Mouse (Mus musculus): Measurements from ENCODE around the gene Akirin2. TPM values are rescaled to one million over a fixed set of nuclear protein-coding genes. Genes with fewer than 3 reads are reported as not detected.
"Not testable (repeated sequence)": the region's sequence is repeated elsewhere in the genome, so short reads cannot be mapped to it uniquely, and the experiment has no call there.

Akirin2 gene
- polyA plus RNA-seq, 1 experiment from 2014 or later = 77.2 TPM

DNA sequence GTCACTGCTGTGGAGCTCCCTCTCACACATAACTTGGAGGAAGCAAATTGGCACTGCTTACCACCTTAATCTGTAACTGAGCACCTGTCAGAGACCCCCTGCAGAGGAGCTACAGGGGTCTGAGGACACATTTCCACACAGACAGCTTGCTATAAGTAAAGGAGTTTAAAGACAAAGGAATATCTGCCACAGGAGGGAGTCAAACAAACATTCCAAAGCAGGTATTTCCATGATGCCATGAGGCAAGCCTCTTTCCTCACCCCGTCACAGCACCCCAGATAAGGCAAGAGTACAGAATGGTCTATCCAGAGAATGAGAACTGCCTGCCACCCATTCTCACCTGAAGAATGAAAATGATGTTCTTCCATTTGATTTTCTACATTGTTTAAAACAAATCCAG lies 28.5 kb downstream of the Akirin2 start:
- no peak overlapping the region for H3K4me2 ChIP-seq (replicated peaks; ENCODE audit: low read depth, low read length)
- 88% methylated on average over 1 of the region's 1 CpGs for WGBS
- no peak overlapping the region for H3K4me3 ChIP-seq (ENCODE audit: low read length)
- H3K9ac ChIP-seq (ENCODE audit: low read depth, low read length) = no peak overlapping the region
- H3K27me3 ChIP-seq (ENCODE audit: control insufficient read depth, insufficient read depth, low read length) = no peaks in the 10 kb centered on the region
- H3K4me1 ChIP-seq (ENCODE audit: control insufficient read depth, insufficient read depth, low read length) = no peaks in the 10 kb centered on the region
- no peaks in the 10 kb centered on the region for H3K9me3 ChIP-seq (ENCODE audit: control insufficient read depth, low read length)
- H3K36me3 ChIP-seq (ENCODE audit: control insufficient read depth, insufficient read depth, low read length) = peaks cover 91% of the 10 kb centered on the region
- no peak overlapping the region for H3K27ac ChIP-seq (ENCODE audit: low read depth, low read length)
- ATAC-seq (ENCODE audit: low FRiP score, low TSS enrichment) = no peak

DNA sequence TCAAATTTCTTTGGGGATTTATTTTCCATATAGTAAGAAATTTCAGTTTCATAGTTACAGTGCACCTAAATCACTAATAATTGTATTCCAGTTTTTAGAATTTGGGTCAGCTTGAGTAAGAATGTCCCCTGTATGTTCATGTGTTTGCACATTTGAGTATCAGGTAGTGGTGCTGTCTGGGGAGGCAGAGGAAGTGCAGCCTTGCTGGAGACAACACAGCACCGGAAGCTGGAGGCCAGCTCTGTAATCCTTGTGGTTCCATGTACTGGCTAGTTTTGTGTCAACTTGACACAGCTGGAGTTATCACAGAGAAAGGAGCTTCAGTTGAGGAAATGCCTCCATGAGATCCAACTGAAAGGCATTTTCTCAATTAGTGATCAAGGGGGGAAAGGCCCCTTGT lies 30.8 kb downstream of the Akirin2 start:
- not testable (repeated sequence) for H3K9me3 ChIP-seq (ENCODE audit: control insufficient read depth, low read length); ATAC-seq (ENCODE audit: low FRiP score, low TSS enrichment); H3K9ac ChIP-seq (ENCODE audit: low read depth, low read length); H3K4me3 ChIP-seq (ENCODE audit: low read length); H3K4me2 ChIP-seq (replicated peaks; ENCODE audit: low read depth, low read length); H3K4me1 ChIP-seq (ENCODE audit: control insufficient read depth, insufficient read depth, low read length); H3K27me3 ChIP-seq (ENCODE audit: control insufficient read depth, insufficient read depth, low read length); H3K27ac ChIP-seq (ENCODE audit: low read depth, low read length)
- WGBS = 90% methylated on average over 1 of the region's 1 CpGs
- H3K36me3 ChIP-seq (ENCODE audit: control insufficient read depth, insufficient read depth, low read length) = peaks cover 80% of the 10 kb centered on the region

GRCm38 (mm10) chr4:34581990-34582389 lies 31.3 kb downstream of the Akirin2 start:
- Histone ChIP-seq H3K36me3 (ENCODE audit: control insufficient read depth, insufficient read depth, low read length) (peaks cover 77% of the 10 kb centered on the region), H3K27me3 (ENCODE audit: control insufficient read depth, insufficient read depth, low read length) (no peaks in the 10 kb centered on the region), H3K4me2 (replicated peaks; ENCODE audit: low read depth, low read length) (no peak overlapping the region), H3K4me1 (ENCODE audit: control insufficient read depth, insufficient read depth, low read length) (no peaks in the 10 kb centered on the region), H3K9me3 (ENCODE audit: control insufficient read depth, low read length) (no peaks in the 10 kb centered on the region), H3K27ac (ENCODE audit: low read depth, low read length) (no peak overlapping the region), H3K9ac (ENCODE audit: low read depth, low read length) (no peak overlapping the region), H3K4me3 (ENCODE audit: low read length) (no peak overlapping the region)
- 64% methylated on average over 7 of the region's 7 CpGs for WGBS
- ATAC-seq (ENCODE audit: low FRiP score, low TSS enrichment) = no peak

- no peak for ATAC-seq (ENCODE audit: low FRiP score, low TSS enrichment)
Observed at GRCm38 (mm10) chr4:34582476-34582875, 31.7 kb downstream of the Akirin2 start.

DNA sequence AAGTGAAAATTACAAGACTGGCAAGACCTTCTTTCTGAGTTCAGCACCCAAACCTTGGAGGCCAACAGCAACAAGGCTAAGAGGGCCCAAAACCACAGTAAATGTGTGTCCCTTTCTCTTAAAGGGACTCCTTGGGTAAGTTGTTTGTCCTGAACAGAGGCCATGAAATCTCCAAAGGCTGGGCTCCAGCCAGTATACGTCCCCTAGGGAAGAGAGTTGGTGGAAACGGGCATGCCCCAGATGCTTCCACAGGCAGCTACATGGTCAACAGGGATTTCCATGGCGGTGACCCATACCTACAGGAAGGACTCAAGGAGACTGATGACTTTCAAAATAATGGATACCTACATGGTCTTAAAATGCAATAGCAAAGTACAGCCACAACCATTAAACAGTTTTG lies 32.7 kb downstream of the Akirin2 start:
- no peak for ATAC-seq (ENCODE audit: low FRiP score, low TSS enrichment)

More at GRCm38 (mm10) chr4:34582476-34582875, 31.7 kb downstream of the Akirin2 start:
- H3K4me1 ChIP-seq (ENCODE audit: control insufficient read depth, insufficient read depth, low read length) = no peaks in the 10 kb centered on the region
- H3K27me3 ChIP-seq (ENCODE audit: control insufficient read depth, insufficient read depth, low read length) = no peaks in the 10 kb centered on the region
- no peak overlapping the region for H3K4me2 ChIP-seq (replicated peaks; ENCODE audit: low read depth, low read length)
- no peak overlapping the region for H3K27ac ChIP-seq (ENCODE audit: low read depth, low read length)
- no peaks in the 10 kb centered on the region for H3K9me3 ChIP-seq (ENCODE audit: control insufficient read depth, low read length)
- WGBS = 76% methylated on average over 5 of the region's 5 CpGs
- peaks cover 77% of the 10 kb centered on the region for H3K36me3 ChIP-seq (ENCODE audit: control insufficient read depth, insufficient read depth, low read length)
- H3K9ac ChIP-seq (ENCODE audit: low read depth, low read length) = no peak overlapping the region
- H3K4me3 ChIP-seq (ENCODE audit: low read length) = no peak overlapping the region

GRCm38 (mm10) chr4:34584871-34585607 lies 34.3 kb downstream of the Akirin2 start:
- Histone ChIP-seq H3K9ac (ENCODE audit: low read depth, low read length) (no peak overlapping the region), H3K27ac (ENCODE audit: low read depth, low read length) (no peak overlapping the region), H3K4me3 (ENCODE audit: low read length) (no peak overlapping the region), H3K4me2 (replicated peaks; ENCODE audit: low read depth, low read length) (no peak overlapping the region), H3K27me3 (ENCODE audit: control insufficient read depth, insufficient read depth, low read length) (no peaks in the 10 kb centered on the region), H3K4me1 (ENCODE audit: control insufficient read depth, insufficient read depth, low read length) (no peaks in the 10 kb centered on the region), H3K36me3 (ENCODE audit: control insufficient read depth, insufficient read depth, low read length) (peaks cover 59% of the 10 kb centered on the region), H3K9me3 (ENCODE audit: control insufficient read depth, low read length) (no peaks in the 10 kb centered on the region)
- WGBS = 69% methylated on average over 7 of the region's 7 CpGs
- ATAC-seq (ENCODE audit: low FRiP score, low TSS enrichment) = no peak

More for the DNA sequence above, 32.7 kb downstream of the Akirin2 start:
- 94% methylated on average over 3 of the region's 3 CpGs for WGBS
- no peak overlapping the region for H3K27ac ChIP-seq (ENCODE audit: low read depth, low read length)
- no peaks in the 10 kb centered on the region for H3K27me3 ChIP-seq (ENCODE audit: control insufficient read depth, insufficient read depth, low read length)
- H3K9me3 ChIP-seq (ENCODE audit: control insufficient read depth, low read length) = no peaks in the 10 kb centered on the region
- no peaks in the 10 kb centered on the region for H3K4me1 ChIP-seq (ENCODE audit: control insufficient read depth, insufficient read depth, low read length)
- H3K36me3 ChIP-seq (ENCODE audit: control insufficient read depth, insufficient read depth, low read length) = peaks cover 69% of the 10 kb centered on the region
- no peak overlapping the region for H3K9ac ChIP-seq (ENCODE audit: low read depth, low read length)
- H3K4me2 ChIP-seq (replicated peaks; ENCODE audit: low read depth, low read length) = no peak overlapping the region
- no peak overlapping the region for H3K4me3 ChIP-seq (ENCODE audit: low read length)

GRCm38 (mm10) chr4:34603123-34603522 lies 52.4 kb downstream of the Akirin2 start:
- Histone ChIP-seq H3K4me1 (ENCODE audit: control insufficient read depth, insufficient read depth, low read length) (no peaks in the 10 kb centered on the region), H3K9ac (ENCODE audit: low read depth, low read length) (no peak overlapping the region), H3K9me3 (ENCODE audit: control insufficient read depth, low read length) (no peaks in the 10 kb centered on the region), H3K27me3 (ENCODE audit: control insufficient read depth, insufficient read depth, low read length) (no peaks in the 10 kb centered on the region), H3K4me3 (ENCODE audit: low read length) (no peak overlapping the region), H3K4me2 (replicated peaks; ENCODE audit: low read depth, low read length) (no peak overlapping the region), H3K36me3 (ENCODE audit: control insufficient read depth, insufficient read depth, low read length) (peaks cover 65% of the 10 kb centered on the region), H3K27ac (ENCODE audit: low read depth, low read length) (no peak overlapping the region)
- 100% methylated on average over 6 of the region's 6 CpGs for WGBS
- no peak for ATAC-seq (ENCODE audit: low FRiP score, low TSS enrichment)

GRCm38 (mm10) chr4:34606658-34607057 lies 55.9 kb downstream of the Akirin2 start:
- Histone ChIP-seq H3K9me3 (ENCODE audit: control insufficient read depth, low read length) (no peaks in the 10 kb centered on the region), H3K27ac (ENCODE audit: low read depth, low read length) (no peak overlapping the region), H3K36me3 (ENCODE audit: control insufficient read depth, insufficient read depth, low read length) (peaks cover 51% of the 10 kb centered on the region), H3K4me1 (ENCODE audit: control insufficient read depth, insufficient read depth, low read length) (no peaks in the 10 kb centered on the region), H3K4me3 (ENCODE audit: low read length) (no peak overlapping the region), H3K4me2 (replicated peaks; ENCODE audit: low read depth, low read length) (no peak overlapping the region), H3K9ac (ENCODE audit: low read depth, low read length) (no peak overlapping the region), H3K27me3 (ENCODE audit: control insufficient read depth, insufficient read depth, low read length) (no peaks in the 10 kb centered on the region)
- no peak for ATAC-seq (ENCODE audit: low FRiP score, low TSS enrichment)
- 92% methylated on average over 10 of the region's 10 CpGs for WGBS

GRCm38 (mm10) chr4:34613571-34614145 lies 62.9 kb downstream of the Akirin2 start:
- peaks cover 13% of the 10 kb centered on the region for H3K4me1 ChIP-seq (ENCODE audit: control insufficient read depth, insufficient read depth, low read length)
- peak overlapping the region; percentile 56 for H3K4me2 ChIP-seq (replicated peaks; ENCODE audit: low read depth, low read length)
- no peaks in the 10 kb centered on the region for H3K27me3 ChIP-seq (ENCODE audit: control insufficient read depth, insufficient read depth, low read length)
- H3K36me3 ChIP-seq (ENCODE audit: control insufficient read depth, insufficient read depth, low read length) = peaks cover 13% of the 10 kb centered on the region; the same call in 1 of the 2 replicates
- no peak overlapping the region for H3K27ac ChIP-seq (ENCODE audit: low read depth, low read length)
- ATAC-seq (ENCODE audit: low FRiP score, low TSS enrichment) = no peak
- H3K9ac ChIP-seq (ENCODE audit: low read depth, low read length) = peak overlapping the region; percentile 82
- WGBS = 53% methylated on average over 6 of the region's 6 CpGs
- no peaks in the 10 kb centered on the region for H3K9me3 ChIP-seq (ENCODE audit: control insufficient read depth, low read length)
- H3K4me3 ChIP-seq (ENCODE audit: low read length) = peak overlapping the region; percentile 80

All from kidney, embryonic 14.5 days (tissue).